Mouse (Mus musculus) testis, adult 2 months (tissue): ENCODE results near the gene Lmtk2.

Experiments
- CTCF ChIP-seq: fragments of 200-500 bp; IDR thresholded peaks from 2 replicates; pipeline ENCODE4 v1.5.1; 2012; ENCODE audit warnings: low read depth, mild to moderate bottlenecking, inconsistent platforms, low read length, moderate library complexity; ENCODE audit not compliant: control insufficient read depth, insufficient read depth, insufficient replicate concordance
- POLR2A ChIP-seq: fragments of 200-500 bp; IDR thresholded peaks from 2 replicates; pipeline ENCODE4 v1.6.1; 2012; ENCODE audit warnings: low read depth, mild to moderate bottlenecking, inconsistent platforms, low read length, moderate library complexity; ENCODE audit not compliant: control insufficient read depth

- TF ChIP-seq POLR2A (no peak), CTCF (peak; percentile 77; the same call in 1 of the 2 replicates)
Observed at GRCm38 (mm10) chr5:144214453-144214852, 114.2 kb downstream of the Lmtk2 start.
